Mouse (Mus musculus) thymus, postnatal 25 days (tissue): Measurements from ENCODE around the gene Lsamp.

Source experiments
- DNase-seq: peaks from one replicate; pipeline ENCODE4 v3.0.0; 2022

Gene Lsamp

GRCm38 (mm10) chr16:41623871-41624270, 1639.7 kb downstream of the Lsamp start:
- DNase-seq = no peak

- no peak for DNase-seq
Observed at GRCm38 (mm10) chr16:41633898-41634297, 1649.7 kb downstream of the Lsamp start.

- DNase-seq = no peak
Observed at GRCm38 (mm10) chr16:41640876-41641275, 1656.7 kb downstream of the Lsamp start.

GRCm38 (mm10) chr16:41653261-41653660, 1669.1 kb downstream of the Lsamp start:
- DNase-seq = no peak

- DNase-seq = no peak
Observed at GRCm38 (mm10) chr16:41674316-41675038, 1690.3 kb downstream of the Lsamp start.

GRCm38 (mm10) chr16:41675774-41676173, 1691.6 kb downstream of the Lsamp start:
- no peak for DNase-seq

GRCm38 (mm10) chr16:41692435-41692834, 1708.3 kb downstream of the Lsamp start:
- no peak for DNase-seq

GRCm38 (mm10) chr16:41701790-41702428, 1717.7 kb downstream of the Lsamp start:
- no peak for DNase-seq

GRCm38 (mm10) chr16:41728900-41729585, 1744.9 kb downstream of the Lsamp start:
- DNase-seq = no peak

GRCm38 (mm10) chr16:41729911-41730310, 1745.8 kb downstream of the Lsamp start:
- no peak for DNase-seq

GRCm38 (mm10) chr16:41745037-41745436, 1760.9 kb downstream of the Lsamp start:
- no peak for DNase-seq

GRCm38 (mm10) chr16:41746235-41746911, 1762.2 kb downstream of the Lsamp start:
- DNase-seq = no peak

- no peak for DNase-seq
Observed at GRCm38 (mm10) chr16:41747874-41748273, 1763.7 kb downstream of the Lsamp start.

GRCm38 (mm10) chr16:41748759-41749158, 1764.6 kb downstream of the Lsamp start:
- DNase-seq = no peak

GRCm38 (mm10) chr16:41764285-41764684, 1780.1 kb downstream of the Lsamp start:
- no peak for DNase-seq

GRCm38 (mm10) chr16:41771427-41772125, 1787.4 kb downstream of the Lsamp start:
- DNase-seq = no peak

GRCm38 (mm10) chr16:41777586-41777985, 1793.4 kb downstream of the Lsamp start:
- no peak for DNase-seq

GRCm38 (mm10) chr16:41785600-41785999, 1801.4 kb downstream of the Lsamp start:
- no peak for DNase-seq

- no peak for DNase-seq
Observed at GRCm38 (mm10) chr16:41786704-41787103, 1802.5 kb downstream of the Lsamp start.

- no peak for DNase-seq
Observed at GRCm38 (mm10) chr16:41787146-41787545, 1803.0 kb downstream of the Lsamp start.

GRCm38 (mm10) chr16:41790016-41790415, 1805.9 kb downstream of the Lsamp start:
- DNase-seq = no peak

- no peak for DNase-seq
Observed at GRCm38 (mm10) chr16:41820369-41820768, 1836.2 kb downstream of the Lsamp start.
